9 mouse cellular contexts compared by ENCODE assay signal in the genomic region with DNA sequence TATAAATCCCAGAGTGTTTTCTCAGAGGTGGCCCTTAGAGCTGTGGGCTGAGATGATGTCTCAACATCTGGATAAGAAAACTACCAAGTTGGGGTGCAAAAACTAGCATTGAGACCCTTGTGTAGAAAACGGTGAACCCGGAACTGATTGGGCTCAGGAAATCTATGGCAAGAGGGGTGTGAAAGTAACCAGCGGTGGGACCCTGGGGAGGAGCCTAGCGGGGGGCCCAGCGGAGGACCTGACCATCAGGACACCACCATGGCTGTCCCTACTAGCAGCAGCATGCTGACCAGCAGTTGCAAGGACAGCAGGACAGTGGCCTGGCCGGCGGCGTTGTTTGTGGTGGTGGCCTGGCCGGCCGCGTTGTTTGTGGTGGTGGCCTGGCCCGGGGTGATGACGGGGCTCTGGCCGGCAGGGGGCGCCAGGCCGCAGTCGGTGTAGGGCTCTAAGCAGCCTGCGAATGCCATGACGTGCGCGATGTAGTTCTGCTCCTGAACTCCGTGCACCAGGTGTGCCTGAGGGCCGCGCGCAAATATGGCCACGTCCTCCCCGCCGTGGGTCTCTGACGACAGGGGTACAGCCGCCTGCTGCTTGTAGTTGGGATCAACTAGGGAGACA. TPM values are rescaled to one million over a fixed set of nuclear protein-coding genes. Genes with fewer than 3 reads are reported as not detected.
DNase-seq lines count a peak whose midpoint lies in the region; ATAC-seq and TF ChIP-seq lines count a peak whose summit lies in the region.
"Had no signal": no experiment of that assay in that cellular context is flagged by ENCODE, and none has a peak within 500 bp of the region (broad histone marks: within the 10 kb centered on the region; RNA-seq: fewer than 3 reads in every experiment).

No protein-coding gene starts in this region.

- H3K4me2 ChIP-seq in forebrain, embryonic 15.5 days (replicated peaks), result 0 out of 2 replicates have a peak overlapping the region, but pooled peaks have one; percentile 9
- H3K4me2 ChIP-seq in lung, embryonic 16.5 days (ENCODE audit: low read depth, low read length), result peak overlapping the region; percentile 37; the same call in 1 of the 2 replicates

- ATAC-seq in forebrain, embryonic 15.5 days (replicated peaks), result 0 out of 2 replicates have a peak, but pooled peaks have one; percentile 63
- ATAC-seq in lung, embryonic 16.5 days (ENCODE audit: low read depth), result peak; percentile 77; the same call in 1 of the 2 replicates

- no peak overlapping the region for H3K4me3 ChIP-seq in forebrain, embryonic 15.5 days
- no peak overlapping the region for H3K4me3 ChIP-seq in layer of hippocampus, adult 2 months
- no peak overlapping the region for H3K4me3 ChIP-seq in lung, embryonic 16.5 days (ENCODE audit: low read length)

- no peaks in the 10 kb centered on the region for H3K4me1 ChIP-seq in forebrain, embryonic 15.5 days
- no peaks in the 10 kb centered on the region for H3K4me1 ChIP-seq in lung, embryonic 16.5 days (replicated peaks; ENCODE audit: control insufficient read depth, insufficient read depth, low read length)

- H3K36me3 ChIP-seq in forebrain, embryonic 15.5 days, result no peaks in the 10 kb centered on the region
- H3K36me3 ChIP-seq in lung, embryonic 16.5 days (ENCODE audit: control insufficient read depth, insufficient read depth, low read length), result no peaks in the 10 kb centered on the region

- peak; percentile 27 for DNase-seq in MEL-GATA-1-ER (ENCODE audit: extremely low read depth, low read depth)
- DNase-seq in c-Kit-positive CD71-positive TER-119-positive erythroid progenitor cells, embryonic 14.5 days (ENCODE audit: low spot score), result peak; percentile 30
- DNase-seq in heart, postnatal 4 days, result peak; percentile 76
- peak; percentile 10 to 61 for DNase-seq in layer of hippocampus, adult 2 months (ENCODE audit: low spot score in 2 of 2)
- peak; percentile 82 for DNase-seq in retina, embryonic 14.5 days (ENCODE audit: low spot score)
- DNase-seq in urinary bladder, postnatal 36 days (ENCODE audit: low spot score in 2 of 2), result peak; percentile 33 to 45

- no peaks in the 10 kb centered on the region for H3K27me3 ChIP-seq in forebrain, embryonic 15.5 days
- no peaks in the 10 kb centered on the region; the same call in 1 of the 2 replicates for H3K27me3 ChIP-seq in lung, embryonic 16.5 days (ENCODE audit: control insufficient read depth, insufficient read depth, low read depth, low read length)

- H3K9ac ChIP-seq in forebrain, embryonic 15.5 days (replicated peaks), result no peak overlapping the region
- H3K9ac ChIP-seq in lung, embryonic 16.5 days (ENCODE audit: low read length), result no peak overlapping the region

- peak; percentile 82 for TF ChIP-seq CTCF in layer of hippocampus, adult 2 months (conservative IDR thresholded peaks at IDR 0.05)

- WGBS in forebrain, embryonic 15.5 days, result 11% methylated on average over 30 of the region's 30 CpGs
- 13% methylated on average over 30 of the region's 30 CpGs for WGBS in lung, embryonic 16.5 days

- H3K27ac ChIP-seq in forebrain, embryonic 15.5 days (replicated peaks), result no peak overlapping the region
- no peak overlapping the region for H3K27ac ChIP-seq in layer of hippocampus, adult 2 months
- H3K27ac ChIP-seq in lung, embryonic 16.5 days (ENCODE audit: low read length), result no peak overlapping the region

- H3K9me3 ChIP-seq in forebrain, embryonic 15.5 days, result no peaks in the 10 kb centered on the region
- H3K9me3 ChIP-seq in lung, embryonic 16.5 days (ENCODE audit: control insufficient read depth, low read length), result no peaks in the 10 kb centered on the region

RNA-seq across cellular contexts. Expression of gene Alpi, which starts 2.9 kb away (rescaled TPM):
- polyA plus RNA-seq in forebrain, embryonic 15.5 days (2015; fragmentation: Nextera tagmentation; extraction: Ambion mirVana), result not detected in 2 replicates
- not detected for total RNA-seq in heart, postnatal 4 days (2021)
- total RNA-seq in layer of hippocampus, adult 2 months (2021), result under 1 TPM in 1 of 2 experiments, not detected in 1; 0.15 TPM
- 0.18 TPM in 1 of 2 replicates, not detected in the other for polyA plus RNA-seq in lung, embryonic 16.5 days (2015; fragmentation: Nextera tagmentation; extraction: Ambion mirVana)

RNA-seq across cellular contexts. Expression of gene Alppl2, which starts 8.7 kb away (rescaled TPM):
- not detected in 2 replicates for polyA plus RNA-seq in forebrain, embryonic 15.5 days (2015; fragmentation: Nextera tagmentation; extraction: Ambion mirVana)
- not detected for total RNA-seq in heart, postnatal 4 days (2021)
- not detected for total RNA-seq in layer of hippocampus, adult 2 months (2021)
- polyA plus RNA-seq in lung, embryonic 16.5 days (2015; fragmentation: Nextera tagmentation; extraction: Ambion mirVana), result not detected in 2 replicates
- total RNA-seq: left cerebral cortex, adult 8-10 months had no signal

RNA-seq across cellular contexts. Expression of gene Akp3, which starts 26.3 kb away (rescaled TPM):
- not detected in 2 replicates for polyA plus RNA-seq in forebrain, embryonic 15.5 days (2015; fragmentation: Nextera tagmentation; extraction: Ambion mirVana)
- total RNA-seq in heart, postnatal 4 days (2021), result not detected
- total RNA-seq in layer of hippocampus, adult 2 months (2021), result not detected
- not detected in 2 replicates for polyA plus RNA-seq in lung, embryonic 16.5 days (2015; fragmentation: Nextera tagmentation; extraction: Ambion mirVana)
- total RNA-seq: left cerebral cortex, adult 8-10 months had no signal

RNA-seq across cellular contexts. Expression of gene Ecel1, which starts 57.9 kb away (rescaled TPM):
- 19.4 and 21.1 TPM in 2 replicates for polyA plus RNA-seq in forebrain, embryonic 15.5 days (2015; fragmentation: Nextera tagmentation; extraction: Ambion mirVana)
- total RNA-seq in heart, postnatal 4 days (2021), result under 1 TPM in 1 of 2 experiments, not detected in 1; 0.18 TPM
- 1 to 10 TPM; 1.6 TPM for total RNA-seq in layer of hippocampus, adult 2 months (2021)
- 0.92 and 0.94 TPM in 2 replicates for polyA plus RNA-seq in lung, embryonic 16.5 days (2015; fragmentation: Nextera tagmentation; extraction: Ambion mirVana)

Comparison
In these comparisons a context has a peak if more than half of its experiments do, and no peak if none do; other contexts are left out.
1. DNase-seq: peak in every context shown above with its lines; median percentile 82 in retina, embryonic 14.5 days; 76 in heart, postnatal 4 days; 39 in urinary bladder, postnatal 36 days; 36 in layer of hippocampus, adult 2 months; 30 in c-Kit-positive CD71-positive TER-119-positive erythroid progenitor cells, embryonic 14.5 days; 27 in MEL-GATA-1-ER.